Mouse (Mus musculus) embryonic fibroblast, embryonic 13.5 days (primary cell): ENCODE measurements at regions not wholly inside any gene's neighbourhood (a gene's known extent, or its start where the extent isn't known, plus 50 kb on each side); places are given as distances from the start of the nearest gene placed in this dataset.

Experiments used
- H3K27ac ChIP-seq: 2 replicates; pipeline ENCODE4 v1.5.1; 2012; ENCODE audit warnings: low read length, control low read depth, inconsistent platforms; ENCODE audit not compliant: insufficient read depth
- H3K4me1 ChIP-seq: 2 replicates; pipeline ENCODE4 v1.6.1; 2011; ENCODE audit warnings: low read length; ENCODE audit not compliant: control insufficient read depth, insufficient read depth
- H3K4me3 ChIP-seq: 2 replicates; pipeline ENCODE4 v1.5.1; 2011; ENCODE audit warnings: mild to moderate bottlenecking, control low read depth, low read length; ENCODE audit not compliant: insufficient read depth
- CTCF ChIP-seq: IDR thresholded peaks from 2 replicates; pipeline ENCODE4 v1.5.1; 2011; ENCODE audit warnings: mild to moderate bottlenecking, control low read depth, low read length, moderate library complexity, borderline replicate concordance; ENCODE audit not compliant: insufficient read depth
- POLR2A ChIP-seq: IDR thresholded peaks from 2 replicates; pipeline ENCODE4 v1.6.1; 2011; ENCODE audit warnings: low read depth, mild to moderate bottlenecking, control low read depth, low read length, moderate library complexity

DNA sequence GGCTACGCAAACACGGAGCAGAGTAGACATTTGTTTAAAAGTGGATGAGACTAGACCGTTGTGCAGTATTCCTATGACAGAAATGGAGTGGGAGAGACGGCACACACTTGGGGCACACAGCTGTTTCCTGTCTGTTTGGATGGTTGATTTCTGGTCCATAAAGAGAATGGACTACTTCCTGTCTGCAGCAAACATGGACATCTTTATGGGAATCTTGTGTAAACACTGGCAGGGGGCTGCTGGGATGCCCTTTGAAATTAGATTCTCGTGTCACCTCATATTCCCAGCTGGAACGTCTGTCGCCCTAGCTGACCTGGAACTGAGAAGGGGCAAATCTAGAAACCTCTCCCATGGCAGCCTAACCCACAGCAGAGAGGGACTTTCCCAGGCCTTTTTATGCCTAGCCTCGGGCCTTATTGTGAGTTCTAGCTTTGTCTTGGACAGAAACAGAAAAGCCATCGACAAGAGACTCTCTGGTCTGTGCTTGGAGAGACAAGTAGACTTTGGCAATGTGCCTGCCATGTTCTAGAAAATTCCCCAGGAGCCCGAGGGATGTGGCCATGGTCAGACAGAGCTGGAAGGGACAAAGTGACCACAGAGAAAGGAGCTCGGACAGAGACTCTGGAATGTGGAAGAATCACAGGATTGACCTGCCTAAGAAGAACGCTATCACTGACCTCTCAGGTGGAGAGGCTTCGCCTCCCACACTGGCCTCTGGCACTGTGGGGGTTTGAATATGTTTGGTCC is 107.5 kb downstream of the Mis18a start:
- Histone ChIP-seq H3K4me1 (peaks cover 14% of the 10 kb centered on the region), H3K4me3 (no peak overlapping the region), H3K27ac (no peak overlapping the region)
- TF ChIP-seq CTCF, result no peak
- TF ChIP-seq POLR2A, result no peak

DNA sequence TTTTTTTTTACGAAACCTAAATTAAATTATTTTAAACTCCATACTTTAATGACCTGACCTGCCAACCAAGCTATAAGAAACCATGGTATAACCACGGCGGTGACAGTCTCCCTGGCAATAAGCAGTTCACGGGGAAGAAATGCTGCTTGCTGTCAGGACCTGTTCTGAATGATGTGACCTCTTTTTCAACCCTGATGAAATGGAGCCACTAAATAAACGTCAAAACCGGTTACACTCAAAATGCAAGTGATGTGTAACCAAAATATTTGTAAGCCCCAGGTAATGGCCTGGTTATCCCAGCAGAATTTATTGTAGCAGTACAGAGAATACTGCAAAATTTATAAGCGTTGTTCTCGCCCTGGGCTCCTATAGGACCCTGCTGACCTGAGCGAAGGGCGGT is 111.4 kb downstream of the Mis18a start:
- TF ChIP-seq CTCF, result no peak
- no peak for TF ChIP-seq POLR2A
- Histone ChIP-seq H3K4me1 (no peaks in the 10 kb centered on the region), H3K27ac (no peak overlapping the region), H3K4me3 (no peak overlapping the region)

DNA sequence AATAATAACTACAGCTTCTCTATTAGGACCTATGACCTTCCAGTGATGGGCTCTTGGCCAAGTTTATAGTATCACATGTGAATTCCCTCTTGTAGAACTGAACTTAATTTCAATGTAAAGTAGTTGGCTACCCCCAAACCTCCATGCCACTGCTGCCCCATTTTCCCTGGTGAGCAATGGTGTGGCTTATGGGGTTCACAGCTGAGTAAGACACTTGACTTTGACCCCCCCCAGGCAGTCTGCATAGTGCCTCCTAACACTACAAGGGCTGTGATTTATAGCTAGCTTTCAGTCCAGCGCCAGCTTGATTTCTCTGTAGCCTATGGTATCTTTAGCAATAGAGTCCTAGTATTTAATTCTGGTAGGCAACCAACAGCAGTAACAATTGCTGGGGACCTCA is 113.1 kb downstream of the Mis18a start:
- H3K27ac ChIP-seq, result no peak overlapping the region
- no peak for TF ChIP-seq POLR2A
- TF ChIP-seq CTCF, result no peak
- H3K4me1 ChIP-seq, result no peaks in the 10 kb centered on the region
- H3K4me3 ChIP-seq, result no peak overlapping the region

GRCm38 (mm10) chr16:90610097-90610808 is 117.0 kb downstream of the Mis18a start:
- H3K27ac ChIP-seq, result no peak overlapping the region
- no peak overlapping the region for H3K4me3 ChIP-seq
- TF ChIP-seq POLR2A (no peak), CTCF (no peak)
- no peaks in the 10 kb centered on the region for H3K4me1 ChIP-seq

DNA sequence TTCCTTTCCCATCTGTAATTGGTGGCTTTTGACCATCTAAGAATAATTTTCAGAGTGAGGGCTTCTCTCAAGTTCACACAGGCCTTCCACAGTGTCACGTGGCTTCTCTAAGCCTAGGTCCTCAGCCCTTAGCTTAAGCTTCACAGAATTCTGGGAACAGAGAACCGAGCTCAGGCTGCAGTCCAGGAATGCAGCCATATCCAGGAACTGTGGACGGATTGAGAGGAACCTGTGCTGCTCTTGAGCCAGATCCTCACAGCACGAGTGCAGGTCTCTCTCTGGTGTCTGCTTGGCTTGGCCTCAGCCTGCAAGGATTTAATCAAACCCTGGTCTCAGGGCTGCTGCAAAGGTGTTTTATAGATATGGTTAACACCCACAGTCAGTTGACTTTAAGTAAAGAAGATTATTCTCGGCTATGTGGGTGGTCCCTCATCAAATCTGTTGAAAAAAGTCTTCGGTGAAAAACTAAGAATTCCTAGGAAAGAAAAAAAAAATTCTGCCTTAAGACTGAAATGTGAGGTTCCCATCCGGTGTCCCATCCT is 127.8 kb downstream of the Mis18a start:
- H3K27ac ChIP-seq, result no peak overlapping the region
- H3K4me1 ChIP-seq, result no peaks in the 10 kb centered on the region
- TF ChIP-seq POLR2A, result no peak
- no peak for TF ChIP-seq CTCF
- H3K4me3 ChIP-seq, result no peak overlapping the region

GRCm38 (mm10) chr16:90598727-90599126 is 128.5 kb downstream of the Mis18a start:
- TF ChIP-seq POLR2A (no peak), CTCF (no peak)
- Histone ChIP-seq H3K4me3 (no peak overlapping the region), H3K27ac (no peak overlapping the region), H3K4me1 (no peaks in the 10 kb centered on the region)

GRCm38 (mm10) chr16:90592721-90593481 is 134.3 kb downstream of the Mis18a start:
- TF ChIP-seq CTCF (no peak), POLR2A (no peak)

DNA sequence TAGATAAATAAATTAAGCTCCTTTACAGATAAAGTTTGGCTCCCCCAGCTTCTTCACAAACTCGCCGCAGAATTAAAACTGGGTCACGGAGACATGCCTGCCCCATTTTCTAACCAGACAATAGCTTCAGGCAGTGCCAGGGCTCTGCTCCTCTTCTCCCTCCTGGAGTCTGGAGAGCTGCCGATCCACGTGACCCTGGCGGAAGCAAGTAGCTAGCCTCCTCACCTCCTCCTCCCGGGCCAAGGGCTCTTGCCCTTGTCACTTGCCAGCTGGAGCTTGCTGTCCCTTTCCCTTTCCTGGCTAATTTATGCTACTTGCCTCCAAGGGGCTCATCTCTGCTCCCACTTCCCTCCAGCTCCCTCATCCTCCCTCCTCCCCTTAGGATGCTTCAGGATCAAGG is 142.0 kb downstream of the Mis18a start:
- Histone ChIP-seq H3K4me1 (no peaks in the 10 kb centered on the region), H3K27ac (no peak overlapping the region), H3K4me3 (no peak overlapping the region)
- TF ChIP-seq POLR2A, result no peak
- no peak for TF ChIP-seq CTCF

More at GRCm38 (mm10) chr16:90592721-90593481, 134.3 kb downstream of the Mis18a start:
- no peak overlapping the region for H3K4me3 ChIP-seq
- H3K27ac ChIP-seq, result no peak overlapping the region
- no peaks in the 10 kb centered on the region for H3K4me1 ChIP-seq

- H3K4me1 ChIP-seq, result no peaks in the 10 kb centered on the region
- TF ChIP-seq POLR2A (no peak), CTCF (no peak)
- H3K4me3 ChIP-seq, result no peak overlapping the region
- no peak overlapping the region for H3K27ac ChIP-seq
Observed at GRCm38 (mm10) chr16:90580411-90580810, 146.8 kb downstream of the Mis18a start.
